Mouse (Mus musculus) thymus, postnatal 14 days (tissue): ENCODE measurements around the gene Micall1.
A peak's percentile ranks its signal among the peaks of the same experiment; 100 is the strongest.

Experiments used
- DNase-seq: peaks from one replicate; pipeline ENCODE4 v3.0.0; 2021

Gene Micall1

GRCm38 (mm10) chr15:79108421-79109320, at the start of gene Micall1:
TSS of gene Micall1 (plus strand) at chr15:79108898.
- peak; percentile 78 for DNase-seq

DNA sequence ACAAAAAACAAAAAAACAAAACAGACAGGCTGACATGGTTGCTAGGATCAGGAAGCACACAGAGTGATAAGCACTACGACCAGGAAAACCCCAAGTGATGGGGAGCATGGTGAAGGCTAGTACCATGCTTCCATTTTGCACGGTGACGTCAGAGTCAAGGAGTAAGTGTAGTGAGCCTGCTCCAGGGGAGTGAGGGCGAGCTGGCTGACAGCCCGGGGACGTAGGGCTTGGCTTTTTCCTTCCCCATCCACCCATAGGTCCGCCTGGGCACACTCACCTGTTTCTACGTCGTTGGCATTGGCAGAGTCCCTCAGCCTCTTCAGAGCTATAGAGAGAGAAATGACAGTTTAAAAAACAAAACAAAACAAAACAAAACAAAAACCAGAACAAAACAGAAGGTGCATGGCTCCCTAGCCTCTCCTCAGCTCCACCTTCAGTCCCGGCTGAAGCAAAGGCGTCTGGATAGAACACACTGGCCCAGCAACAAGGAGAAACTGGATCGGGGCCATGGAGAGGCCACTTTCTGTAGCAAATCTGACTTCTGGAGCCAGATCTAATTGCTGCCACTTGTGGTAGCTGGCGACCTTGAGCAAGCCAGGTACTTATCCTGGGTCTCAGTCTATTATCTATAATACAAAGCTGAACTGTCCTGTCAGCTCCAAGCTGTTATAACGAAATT, 47.7 kb upstream of the Micall1 start:
- DNase-seq, result no peak

DNA sequence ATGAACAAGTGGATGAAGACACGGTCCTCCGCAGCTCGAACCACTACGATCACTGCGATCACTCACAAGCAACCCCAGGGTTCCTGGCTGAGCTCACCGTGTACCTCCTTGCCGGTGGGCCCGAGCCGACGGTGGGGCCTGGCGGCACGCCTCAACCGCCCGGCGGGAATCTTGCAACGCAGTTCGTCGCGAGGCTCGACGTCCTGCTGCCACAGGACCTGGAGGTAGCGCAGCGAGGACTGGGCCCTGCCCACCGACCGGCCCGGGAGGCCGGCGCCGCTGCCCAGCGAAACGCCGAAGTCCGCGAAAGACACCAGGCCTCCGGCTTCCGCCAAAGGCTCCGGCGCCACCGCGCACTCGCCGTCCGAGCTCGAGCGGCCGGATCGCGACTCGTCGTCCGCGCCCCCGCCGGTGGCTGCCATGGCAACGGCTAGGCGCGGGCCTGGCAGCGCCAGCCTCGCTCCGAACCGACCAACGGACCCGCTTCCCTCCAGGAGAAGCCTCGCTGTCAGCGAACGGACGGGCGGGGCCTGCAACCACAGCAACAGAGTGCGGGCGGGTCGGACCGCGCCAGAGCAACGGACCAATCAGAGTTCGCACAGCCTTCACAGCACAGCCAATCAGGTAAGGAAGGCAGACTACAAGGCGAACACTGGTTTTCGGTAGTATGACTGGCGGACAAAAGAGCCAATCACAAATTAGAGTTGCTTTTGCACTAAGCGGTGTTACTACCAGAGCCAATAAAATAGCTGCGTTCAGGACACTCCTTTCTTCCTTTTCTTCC, 46.1 kb upstream of the Micall1 start, which contains the start of gene Ankrd54:
Gene Ankrd54, minus strand, starts transcription at position 518 of the 784 bp plus-strand sequence.
- DNase-seq, result peak; percentile 96

DNA sequence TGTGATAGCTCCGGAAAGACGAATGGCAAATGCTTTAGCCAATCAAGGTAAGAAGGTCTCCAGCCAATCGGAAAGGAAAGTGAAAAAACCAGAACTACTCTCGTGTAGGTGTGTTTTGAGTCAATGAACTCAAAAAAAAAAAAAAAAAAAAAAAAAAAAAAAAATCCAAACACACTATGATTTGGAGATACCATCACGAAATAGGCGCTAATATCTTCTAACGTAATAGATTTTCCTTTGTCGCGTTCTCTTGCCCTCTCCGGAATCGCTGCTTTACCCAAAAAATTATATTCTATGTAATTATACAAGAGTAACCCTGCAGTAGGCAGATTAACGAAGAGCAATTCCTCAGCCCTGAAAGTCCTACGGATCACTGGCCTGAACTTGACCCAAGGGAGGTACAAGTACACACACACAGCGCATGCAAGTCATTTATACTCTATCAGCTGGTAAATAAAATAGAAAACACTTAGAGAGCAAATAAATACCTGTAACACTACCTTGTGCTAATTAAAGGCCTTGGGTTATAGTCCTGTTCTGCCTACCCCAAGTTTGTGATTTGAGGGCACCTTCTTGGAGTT, 45.4 kb upstream of the Micall1 start:
- DNase-seq, result no peak

- no peak for DNase-seq
These were observed 43.5 kb upstream of the Micall1 start for GRCm38 (mm10) chr15:79065086-79065770.

GRCm38 (mm10) chr15:79066276-79066675, 42.4 kb upstream of the Micall1 start:
- DNase-seq, result no peak

- no peak for DNase-seq
These were observed 41.1 kb upstream of the Micall1 start for GRCm38 (mm10) chr15:79067631-79068030.

GRCm38 (mm10) chr15:79068416-79068815, 40.3 kb upstream of the Micall1 start:
- no peak for DNase-seq

GRCm38 (mm10) chr15:79071117-79072039, 37.3 kb upstream of the Micall1 start:
- DNase-seq, result peak; percentile 45

GRCm38 (mm10) chr15:79073752-79074151, 34.9 kb upstream of the Micall1 start:
- no peak for DNase-seq

- DNase-seq, result no peak
These were observed 34.3 kb upstream of the Micall1 start for GRCm38 (mm10) chr15:79074446-79074845.

DNA sequence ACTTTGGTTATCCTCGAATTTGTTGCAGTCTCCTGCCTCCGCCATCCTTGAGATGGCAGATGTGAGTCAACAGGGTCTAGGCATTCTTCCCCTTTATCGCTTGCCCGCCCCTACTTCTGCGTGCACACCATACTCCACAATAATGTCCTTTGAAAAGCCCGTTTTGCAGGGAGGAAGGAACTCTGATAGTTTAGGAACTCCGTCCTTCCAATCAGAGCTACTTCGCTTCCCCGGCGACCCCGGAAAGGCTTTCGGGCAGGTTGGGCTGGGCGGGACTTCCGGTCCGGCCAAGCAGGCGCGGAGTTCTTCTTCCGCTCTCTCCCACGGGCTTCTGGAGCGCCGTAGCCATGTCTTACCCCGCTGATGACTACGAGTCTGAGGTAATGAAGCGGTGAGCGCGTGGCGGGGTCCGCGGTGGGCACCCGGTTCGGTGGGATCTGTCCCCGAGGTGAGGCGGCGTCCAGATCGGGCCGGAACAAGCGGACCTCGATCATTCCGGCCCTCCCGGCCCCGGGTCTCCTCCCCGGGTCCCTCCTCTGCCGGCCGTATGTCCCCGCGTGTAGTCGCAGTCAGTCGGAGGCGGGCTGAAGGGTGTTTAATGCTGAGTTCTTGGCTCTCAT, 33.7 kb upstream of the Micall1 start, which contains the start of gene Eif3l:
Gene Eif3l, plus strand, starts transcription at position 267 of the 620 bp plus-strand sequence.
- peak; percentile 90 for DNase-seq

GRCm38 (mm10) chr15:79075658-79076365, 32.9 kb upstream of the Micall1 start:
- DNase-seq, result no peak

DNA sequence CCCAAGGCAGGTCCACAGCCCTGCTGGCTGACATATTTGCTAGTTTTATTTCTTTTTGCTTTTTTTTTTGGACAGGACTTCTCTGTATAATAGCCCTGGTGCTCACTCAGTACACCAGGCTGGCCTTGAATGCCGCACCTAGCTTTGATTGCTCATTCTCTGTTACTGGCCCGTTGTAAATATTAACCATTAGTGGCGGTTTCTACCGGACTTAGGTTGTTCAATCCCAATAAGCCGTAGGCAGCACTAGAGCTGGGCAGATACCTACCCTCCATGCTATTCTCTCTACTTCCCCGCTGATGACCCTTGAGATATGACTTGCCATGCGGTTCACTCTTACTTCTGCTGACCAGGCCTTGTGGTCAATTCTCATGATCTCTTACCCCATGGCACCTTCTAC, 29.1 kb upstream of the Micall1 start:
- no peak for DNase-seq

- no peak for DNase-seq
These were observed 16.4 kb upstream of the Micall1 start for GRCm38 (mm10) chr15:79092284-79092683.

DNA sequence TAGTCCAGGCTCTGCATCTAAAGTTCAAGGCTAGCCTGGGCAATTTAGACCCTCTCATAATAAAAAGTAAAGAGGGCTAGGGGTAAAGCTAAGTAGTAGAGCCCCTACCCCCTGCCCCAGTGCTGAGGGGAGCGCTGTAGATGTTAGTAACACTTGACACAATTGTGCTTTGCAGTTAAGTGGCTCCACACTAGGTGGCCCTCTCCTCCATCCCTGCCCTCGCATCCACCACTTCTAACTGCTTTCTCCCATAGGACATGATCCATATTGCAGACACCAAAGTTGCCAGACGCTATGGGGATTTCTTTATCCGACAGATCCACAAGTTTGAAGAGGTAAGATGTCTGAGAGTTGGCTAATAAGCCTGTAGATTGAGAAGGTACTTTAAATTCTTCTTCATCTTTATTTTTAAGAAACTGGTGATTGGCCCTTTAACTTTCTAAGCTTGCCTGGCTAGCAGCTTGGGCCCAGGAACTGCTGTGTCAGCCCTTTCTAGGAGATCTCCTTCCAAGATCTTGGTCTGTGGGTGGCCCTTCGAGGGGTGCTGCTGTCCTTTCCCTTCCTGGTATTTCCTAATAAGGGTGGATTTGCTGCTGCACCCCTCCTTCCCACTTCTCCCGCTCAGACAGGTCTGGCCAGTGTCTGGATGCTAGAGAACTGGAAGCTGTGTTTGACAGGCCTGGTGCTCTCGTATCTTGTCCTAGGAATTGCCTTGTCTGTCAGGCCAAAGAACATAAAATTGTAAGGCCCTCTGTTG, 15.4 kb upstream of the Micall1 start:
- DNase-seq, result no peak

DNA sequence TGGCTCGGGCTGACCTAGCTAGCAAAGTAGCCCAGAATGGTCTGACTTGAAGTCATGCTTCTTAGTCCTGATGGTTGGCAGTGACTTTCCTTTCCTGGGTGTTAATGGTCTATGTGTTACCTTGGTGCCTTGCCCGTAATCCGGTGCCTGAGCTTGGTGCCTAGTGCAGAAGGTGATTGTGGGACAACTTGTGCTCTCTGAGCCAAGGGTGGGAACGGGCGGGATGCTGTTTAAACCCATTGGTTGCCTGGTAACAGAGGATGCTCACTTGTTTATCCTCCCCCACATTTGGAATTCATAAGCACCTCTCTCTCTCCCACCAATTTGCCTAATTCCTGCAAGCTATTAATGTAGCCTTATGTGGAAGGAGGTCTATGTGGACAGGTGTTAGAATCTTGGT, 13.2 kb upstream of the Micall1 start:
- DNase-seq, result no peak

GRCm38 (mm10) chr15:79096556-79096955, 12.1 kb upstream of the Micall1 start:
- no peak for DNase-seq

DNA sequence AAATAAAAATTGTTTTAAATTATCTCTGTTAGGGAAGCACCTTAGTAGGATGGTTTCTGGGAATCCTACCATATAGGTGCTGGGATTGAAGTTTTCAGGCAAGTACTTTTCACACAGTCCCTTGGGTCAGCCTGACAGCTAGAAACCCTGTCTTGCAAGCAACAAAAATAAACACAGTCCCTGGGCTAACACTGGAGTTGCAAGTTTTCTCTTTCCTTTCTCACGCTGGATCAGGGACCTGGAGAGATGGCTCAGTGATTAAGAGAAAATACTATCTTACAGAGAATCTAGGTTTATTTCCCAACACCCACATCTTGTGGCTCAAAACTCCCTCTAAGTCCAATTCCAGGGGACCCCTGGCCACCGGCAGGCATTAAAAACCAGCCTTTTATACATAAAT, 11.6 kb upstream of the Micall1 start:
- no peak for DNase-seq
